Mouse (Mus musculus) embryo, embryonic 11 days (tissue): ENCODE measurements around the gene Fgfr1op2.
A peak's percentile ranks its signal among the peaks of the same experiment; 100 is the strongest.

ENCODE experiments used
- DNase-seq: peaks from one replicate; pipeline ENCODE4 v3.0.0-alpha.2; 2015

Gene Fgfr1op2

GRCm38 (mm10) chr6:146603651-146604050 is 26.6 kb downstream of the Fgfr1op2 start:
- no peak for DNase-seq

DNA sequence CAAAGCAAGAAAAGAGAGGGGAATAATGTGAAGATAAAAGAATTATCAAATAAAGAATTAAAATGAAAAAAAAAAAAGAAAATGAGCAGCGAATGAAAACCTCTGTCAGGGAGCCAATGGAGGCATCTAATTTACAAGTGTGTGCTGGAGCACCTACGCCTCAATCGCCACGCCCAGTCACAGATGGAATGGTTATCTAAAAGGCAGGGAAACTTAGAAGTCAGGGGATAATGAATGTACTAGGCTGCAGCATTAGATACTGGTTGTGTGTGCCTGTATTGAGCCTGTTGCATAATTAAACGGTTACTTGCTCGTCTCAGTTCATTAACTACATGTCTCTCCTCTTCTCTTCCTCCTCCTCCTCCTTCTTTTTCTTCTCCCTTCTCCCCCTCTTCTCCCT is 34.4 kb downstream of the Fgfr1op2 start:
- no peak for DNase-seq

DNA sequence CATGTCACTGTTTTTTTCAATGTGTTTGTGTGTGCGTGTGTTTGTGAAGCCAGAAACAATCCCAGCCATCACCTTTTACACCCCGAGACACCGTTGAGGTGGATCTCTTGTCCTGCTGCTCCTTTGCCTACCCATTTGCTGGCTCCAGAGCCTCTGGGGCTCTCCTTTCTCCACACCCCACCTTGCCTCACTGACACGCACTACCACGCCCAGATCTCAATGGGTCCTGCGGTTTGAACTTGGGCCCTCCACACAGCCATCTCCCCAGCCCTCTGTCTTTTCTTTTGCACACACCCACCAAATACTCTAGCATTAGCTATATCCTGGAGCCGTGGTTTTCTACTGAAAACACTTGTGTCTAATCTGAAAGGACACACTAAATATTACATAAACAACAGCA is 34.9 kb downstream of the Fgfr1op2 start:
- DNase-seq: no peak

DNA sequence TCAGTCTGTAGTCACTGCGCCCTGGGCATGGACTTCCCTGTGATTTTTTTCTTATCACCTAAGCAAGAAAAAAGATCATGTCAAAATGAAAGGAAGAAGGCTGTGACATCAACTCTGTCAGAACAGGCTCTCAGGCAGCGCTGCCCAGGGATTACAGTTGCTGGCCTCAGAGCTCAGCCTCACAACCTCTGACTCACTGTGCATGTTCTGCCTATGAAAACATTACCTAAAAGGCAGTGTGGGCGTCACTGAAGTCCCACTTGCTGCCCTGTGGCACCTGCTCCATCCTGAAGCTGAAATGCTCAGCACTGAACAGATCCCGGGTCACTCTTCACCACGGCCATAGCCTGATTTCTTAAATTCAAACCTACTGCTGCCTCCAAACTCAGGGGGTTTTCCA is 35.7 kb downstream of the Fgfr1op2 start:
- DNase-seq: no peak

- no peak for DNase-seq
Observed at GRCm38 (mm10) chr6:146613907-146614306, 36.9 kb downstream of the Fgfr1op2 start.

DNA sequence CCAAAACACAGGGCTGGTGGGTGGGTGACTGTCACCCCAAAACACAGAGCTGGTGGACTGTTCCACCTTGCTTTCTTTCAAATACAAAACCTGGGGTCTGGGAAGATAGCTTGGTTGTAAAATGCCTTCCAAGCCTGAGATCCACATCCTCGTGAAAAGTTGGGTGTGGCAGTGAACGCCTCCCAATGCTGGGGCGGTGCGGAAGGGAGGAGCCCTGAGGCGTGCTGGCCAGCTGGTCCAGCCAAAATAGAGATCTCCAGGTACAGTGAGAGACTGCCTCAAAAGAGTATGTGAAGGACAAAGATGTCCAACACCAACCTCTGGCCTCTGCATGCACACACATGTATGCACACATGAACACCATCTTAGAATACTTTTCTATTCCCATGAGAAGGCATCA is 37.5 kb downstream of the Fgfr1op2 start:
- no peak for DNase-seq

DNA sequence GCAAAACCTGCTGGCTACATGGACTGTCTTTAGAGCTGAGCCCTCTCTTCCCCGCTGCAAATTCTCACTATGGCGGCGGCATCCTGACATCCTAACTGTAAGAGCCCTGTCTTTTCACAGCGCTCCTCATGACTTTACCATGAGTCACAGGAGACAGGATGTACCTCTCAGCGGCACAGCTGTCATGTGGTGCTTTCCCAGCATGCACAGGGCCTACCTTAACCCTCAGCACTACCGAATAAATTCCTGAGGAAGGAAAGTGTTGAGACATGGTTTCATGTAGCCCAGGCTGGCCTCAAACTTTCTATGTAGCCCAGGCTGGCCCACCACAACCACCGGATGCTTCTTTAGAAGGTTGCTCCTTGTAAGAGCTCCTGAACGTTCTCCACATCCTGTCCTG is 38.9 kb downstream of the Fgfr1op2 start:
- DNase-seq: no peak

DNA sequence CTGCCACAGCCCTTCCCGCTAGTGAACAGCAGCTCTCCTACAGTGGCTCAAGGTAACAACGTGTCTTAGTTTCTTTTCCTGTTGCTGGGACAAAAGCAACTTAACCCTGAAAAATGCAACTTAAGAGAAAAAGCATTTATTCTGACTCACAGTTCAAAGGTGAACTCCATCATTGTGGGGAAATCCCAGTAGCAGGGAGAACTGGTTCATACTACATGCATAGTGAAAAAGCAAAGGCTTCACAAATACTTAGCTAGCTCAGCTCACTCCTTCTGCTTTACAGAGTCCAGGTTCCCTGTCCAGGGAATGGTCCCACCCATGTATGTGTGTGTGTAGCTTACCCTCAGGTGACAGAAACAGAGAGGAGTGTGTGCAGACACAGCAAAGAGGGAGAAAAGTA is 39.7 kb downstream of the Fgfr1op2 start:
- DNase-seq: no peak

DNA sequence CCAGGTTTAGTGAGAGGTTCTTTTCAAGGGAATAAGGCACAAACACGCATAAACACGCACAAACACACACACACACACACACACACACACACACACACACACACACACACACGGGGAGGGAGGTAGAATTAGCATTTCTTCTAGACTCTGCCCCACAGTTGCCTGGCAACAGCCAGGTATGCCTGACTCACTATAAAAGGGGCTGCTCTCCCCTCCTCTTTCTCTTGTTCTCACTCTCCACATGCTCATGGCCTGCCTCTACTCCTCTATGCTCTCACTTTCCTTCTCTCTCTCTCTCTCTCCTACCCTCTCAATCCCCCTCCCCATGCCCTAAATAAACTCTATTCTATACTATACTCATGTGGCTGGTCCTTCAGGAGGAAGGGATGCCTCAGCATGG is 51.1 kb downstream of the Fgfr1op2 start:
- DNase-seq: no peak

- DNase-seq: no peak
Observed at GRCm38 (mm10) chr6:146629781-146630756, 53.1 kb downstream of the Fgfr1op2 start.

DNA sequence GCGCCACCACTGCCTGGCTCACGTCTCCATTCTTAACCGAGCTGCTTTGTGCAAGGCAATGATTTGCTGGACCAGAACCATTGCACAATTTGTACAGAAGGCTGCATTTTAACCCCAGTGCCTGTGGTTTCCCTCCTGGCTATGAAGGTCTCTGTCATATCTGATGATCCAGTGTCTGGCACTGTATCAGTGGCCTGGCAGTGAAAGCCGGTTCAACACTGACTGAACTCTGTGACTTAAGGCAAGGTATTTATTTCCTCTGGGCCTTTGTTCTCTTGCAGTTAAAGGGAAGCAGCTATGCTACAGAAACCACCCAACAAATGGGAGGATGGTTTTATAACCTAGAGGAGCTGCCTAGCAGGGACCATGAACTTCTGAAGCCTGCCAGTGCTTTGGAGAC is 54.0 kb downstream of the Fgfr1op2 start:
- no peak for DNase-seq

DNA sequence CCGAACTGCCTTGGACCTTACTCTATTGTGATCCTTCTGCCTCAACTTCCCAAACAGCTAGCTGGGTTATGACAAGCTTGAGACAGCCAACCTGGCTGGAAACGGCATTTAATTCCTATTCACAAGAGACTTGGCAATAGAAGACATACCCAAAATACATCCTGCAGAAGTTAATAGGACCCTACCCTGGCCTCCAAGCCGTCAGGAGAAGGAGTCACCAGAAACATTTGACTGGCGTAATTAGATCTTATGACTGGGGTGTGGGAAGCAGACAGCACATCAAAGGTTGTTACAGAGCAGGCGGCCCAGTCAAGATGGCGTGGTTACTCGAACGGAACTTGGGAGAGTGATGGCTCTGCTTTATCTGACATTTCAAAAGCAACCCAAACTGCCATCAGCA is 54.8 kb downstream of the Fgfr1op2 start:
- no peak for DNase-seq

- no peak for DNase-seq
Observed at GRCm38 (mm10) chr6:146632403-146632802, 55.4 kb downstream of the Fgfr1op2 start.

DNA sequence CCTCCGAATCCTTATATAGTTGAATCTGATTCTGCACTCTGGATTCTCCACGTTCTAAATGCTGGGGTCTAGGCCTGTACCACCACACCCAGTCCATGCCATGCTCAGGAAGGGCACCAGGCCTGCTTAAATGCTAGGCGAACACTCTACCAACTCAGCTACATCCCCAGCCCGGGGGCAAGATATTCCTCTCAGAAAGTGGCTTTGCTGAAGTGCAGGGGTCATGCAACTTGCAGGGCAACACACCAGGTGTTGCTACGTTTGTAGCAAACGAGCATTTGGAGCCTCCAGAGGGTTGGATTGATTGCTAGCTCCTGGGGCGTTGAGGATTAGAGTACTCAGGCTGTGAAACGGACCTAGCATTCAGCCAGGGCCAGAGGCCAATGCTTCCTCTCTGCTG is 56.1 kb downstream of the Fgfr1op2 start:
- DNase-seq: peak; percentile 40

GRCm38 (mm10) chr6:146633629-146634014 is 56.6 kb downstream of the Fgfr1op2 start:
- DNase-seq: peak; percentile 39

DNA sequence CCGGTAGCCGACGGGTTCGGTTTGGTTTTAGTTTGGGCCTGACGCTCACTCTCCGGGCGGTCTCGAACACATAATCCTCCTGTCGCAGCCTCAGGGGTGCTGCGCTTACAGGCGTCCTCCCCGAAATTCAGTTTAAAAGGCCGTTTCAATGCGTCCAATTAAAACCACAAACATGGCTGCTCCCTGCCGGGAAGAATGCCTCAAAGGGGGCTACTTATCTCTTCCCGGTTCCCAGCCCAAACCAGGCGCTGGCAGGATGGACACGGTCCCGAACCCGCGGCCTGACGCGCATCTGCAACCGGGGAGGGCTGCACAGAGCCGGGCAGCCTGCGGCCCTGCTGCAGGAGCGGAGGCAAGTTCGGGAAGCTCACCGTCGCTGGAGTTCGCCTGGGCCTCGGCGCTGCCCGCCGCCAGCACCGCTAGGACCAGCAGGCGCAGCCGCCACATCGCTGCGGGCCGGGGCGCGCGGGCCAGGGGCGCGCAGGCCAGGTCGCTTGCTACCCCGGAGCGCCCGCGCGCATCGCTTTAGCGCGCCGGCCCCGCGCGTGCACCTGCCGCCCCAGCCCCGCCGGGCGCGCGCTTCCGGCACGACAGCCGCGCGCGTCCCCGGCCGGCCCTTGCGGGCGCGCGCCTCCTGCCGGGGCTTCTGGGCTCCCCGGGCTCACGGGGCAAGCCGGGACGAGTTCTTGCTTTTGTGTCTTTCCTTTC is 57.2 kb downstream of the Fgfr1op2 start:
- DNase-seq: peak; percentile 97

DNA sequence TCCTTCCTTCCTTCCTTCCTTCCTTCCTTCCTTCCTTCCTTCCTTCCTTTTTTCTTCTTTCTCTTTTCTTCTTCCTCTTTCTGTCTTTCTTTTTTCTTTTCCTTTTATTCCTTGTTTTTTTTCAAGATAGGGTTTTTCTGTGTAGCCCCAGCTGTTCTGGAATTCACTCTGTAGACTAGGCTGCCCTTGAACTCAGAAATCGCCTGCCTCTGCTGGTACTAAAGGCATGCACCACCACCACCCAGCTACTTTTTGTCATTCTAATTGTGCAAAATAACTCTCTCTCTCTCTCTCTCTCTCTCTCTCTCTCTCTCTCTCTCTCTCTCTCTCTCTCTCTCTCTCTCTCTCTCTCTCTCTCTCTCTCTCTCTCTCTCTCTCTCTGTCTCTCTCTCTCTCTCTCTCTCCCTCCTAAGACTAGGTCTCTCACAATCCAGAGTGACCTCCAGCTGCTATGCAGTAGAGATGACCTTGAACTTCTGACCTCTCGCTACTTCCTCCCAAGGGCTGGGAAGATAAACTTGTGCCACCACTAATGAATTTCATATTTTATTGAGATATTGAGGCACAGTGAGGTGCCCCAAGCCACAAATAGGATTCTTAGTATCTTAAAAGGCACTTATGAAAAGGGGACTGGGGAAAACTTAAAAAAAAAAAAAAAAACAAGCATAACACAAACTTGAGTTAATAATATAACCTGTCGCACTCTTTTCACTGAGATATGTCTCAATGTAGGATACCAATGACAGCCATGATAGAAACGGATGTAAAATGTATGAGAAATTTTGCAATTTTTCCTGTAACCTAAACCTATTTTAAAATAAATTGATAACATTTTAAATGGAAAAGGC is 58.0 kb downstream of the Fgfr1op2 start:
- peak; percentile 29 for DNase-seq

DNA sequence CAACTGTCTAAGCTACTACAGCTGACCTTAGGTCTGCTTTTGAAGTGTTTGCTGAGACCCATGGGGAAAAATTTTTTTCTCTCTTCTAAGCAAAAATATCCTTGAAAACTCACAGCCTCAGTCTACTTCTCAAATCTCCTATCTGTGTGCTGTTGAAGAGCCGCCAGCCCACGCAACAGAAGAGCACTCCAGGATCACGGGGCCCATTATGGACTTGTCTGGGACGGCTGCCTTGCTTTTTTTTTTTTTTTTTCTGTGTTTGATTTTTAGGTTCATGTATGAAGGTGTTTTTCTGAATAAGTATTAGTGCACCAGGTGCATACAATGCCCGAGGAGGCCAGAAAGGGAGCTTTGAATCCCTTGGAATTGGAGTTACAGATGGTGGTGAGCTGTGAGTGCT is 59.5 kb downstream of the Fgfr1op2 start:
- DNase-seq: no peak

GRCm38 (mm10) chr6:146640068-146640965 is 63.3 kb downstream of the Fgfr1op2 start:
- no peak for DNase-seq

GRCm38 (mm10) chr6:146640991-146641390 is 64.0 kb downstream of the Fgfr1op2 start:
- DNase-seq: no peak

- no peak for DNase-seq
Observed at GRCm38 (mm10) chr6:146641621-146642210, 64.7 kb downstream of the Fgfr1op2 start.
